Comparison of ENCODE assay signal across 7 mouse cellular contexts in the genomic region with DNA sequence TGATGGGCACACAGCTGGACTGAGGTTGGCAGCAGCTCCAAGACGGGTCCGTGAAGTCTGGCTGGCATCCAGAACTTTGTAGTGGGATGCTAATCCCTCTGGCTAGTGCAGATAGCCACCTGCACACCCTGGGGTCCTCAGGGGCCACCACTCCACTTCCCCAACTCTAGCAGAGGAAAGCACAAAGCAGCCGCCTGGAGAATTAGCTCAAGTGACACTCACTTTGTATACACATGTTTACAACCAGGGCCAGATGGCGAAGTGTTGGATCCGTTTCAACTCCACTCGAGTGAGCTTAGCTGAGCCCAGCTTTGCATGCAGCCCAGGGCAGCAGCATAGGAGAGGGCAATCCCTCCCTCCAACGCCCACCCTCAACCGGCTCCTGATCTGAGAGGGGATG.
DNase-seq lines count a peak whose midpoint lies in the region; ATAC-seq lines count a peak whose summit lies in the region.

No protein-coding gene starts in this region.

- DNase-seq in neural tube, embryonic 11.5 days (ENCODE audit: low spot score): peak; percentile 37
- DNase-seq in neural tube, embryonic 10.5 days (ENCODE audit: extremely low spot score, low spot score): no peak
- peak; percentile 57 to 67 for DNase-seq in lung, adult 18-20 months
- peak; percentile 63 for DNase-seq in right cerebral cortex, adult 18-20 months
- no peak for DNase-seq in c-Kit-positive CD71-positive TER-119-positive erythroid progenitor cells, embryonic 14.5 days (ENCODE audit: low spot score)

- no peaks in the 10 kb centered on the region for H3K27me3 ChIP-seq in neural tube, embryonic 11.5 days (ENCODE audit: control insufficient read depth, insufficient read depth, low read length)
- no peaks in the 10 kb centered on the region for H3K27me3 ChIP-seq in forebrain, embryonic 16.5 days (replicated peaks; ENCODE audit: control insufficient read depth, insufficient read depth, low read length)
- H3K27me3 ChIP-seq in intestine, embryonic 16.5 days (replicated peaks; ENCODE audit: control insufficient read depth, insufficient read depth, low read length): peaks cover 5% of the 10 kb centered on the region; the same call in 1 of the 2 replicates

- peaks cover 16% of the 10 kb centered on the region for H3K4me1 ChIP-seq in neural tube, embryonic 11.5 days (ENCODE audit: control insufficient read depth, insufficient read depth, low read length)
- H3K4me1 ChIP-seq in forebrain, embryonic 16.5 days (replicated peaks; ENCODE audit: control insufficient read depth, insufficient read depth, low read length): peaks cover 55% of the 10 kb centered on the region
- peaks cover 18% of the 10 kb centered on the region for H3K4me1 ChIP-seq in intestine, embryonic 16.5 days (ENCODE audit: control insufficient read depth, insufficient read depth, low read length)

- no peak overlapping the region for H3K4me3 ChIP-seq in neural tube, embryonic 11.5 days (ENCODE audit: low read depth, low read length)
- no peak overlapping the region for H3K4me3 ChIP-seq in forebrain, embryonic 16.5 days (replicated peaks; ENCODE audit: low read length)
- H3K4me3 ChIP-seq in intestine, embryonic 16.5 days (ENCODE audit: low read length): no peak overlapping the region

- H3K9ac ChIP-seq in neural tube, embryonic 11.5 days (ENCODE audit: low read length): no peak overlapping the region
- no peak overlapping the region; the same call in 1 of the 2 replicates for H3K9ac ChIP-seq in forebrain, embryonic 16.5 days (replicated peaks; ENCODE audit: low read depth, low read length)
- H3K9ac ChIP-seq in intestine, embryonic 16.5 days (ENCODE audit: low read depth, low read length): no peak overlapping the region

- no peaks in the 10 kb centered on the region for H3K9me3 ChIP-seq in neural tube, embryonic 11.5 days (ENCODE audit: control insufficient read depth, low read length)
- H3K9me3 ChIP-seq in forebrain, embryonic 16.5 days (ENCODE audit: control insufficient read depth, low read length): no peaks in the 10 kb centered on the region
- no peaks in the 10 kb centered on the region for H3K9me3 ChIP-seq in intestine, embryonic 16.5 days (ENCODE audit: control insufficient read depth, low read length)

- 10% methylated on average over 8 of the region's 8 CpGs for whole genome bisulfite sequencing in neural tube, embryonic 11.5 days
- WGBS in forebrain, embryonic 16.5 days: 1% methylated on average over 8 of the region's 8 CpGs
- WGBS in intestine, embryonic 16.5 days: 11% methylated on average over 8 of the region's 8 CpGs

- H3K36me3 ChIP-seq in neural tube, embryonic 11.5 days (ENCODE audit: control insufficient read depth, insufficient read depth, low read length): no peaks in the 10 kb centered on the region
- no peaks in the 10 kb centered on the region; the same call in 1 of the 2 replicates for H3K36me3 ChIP-seq in forebrain, embryonic 16.5 days (ENCODE audit: control insufficient read depth, insufficient read depth)
- no peaks in the 10 kb centered on the region for H3K36me3 ChIP-seq in intestine, embryonic 16.5 days (ENCODE audit: control insufficient read depth, insufficient read depth, low read length)

- H3K4me2 ChIP-seq in neural tube, embryonic 11.5 days (ENCODE audit: low read depth): peak overlapping the region; percentile 9; the same call in 1 of the 2 replicates
- H3K4me2 ChIP-seq in forebrain, embryonic 16.5 days (ENCODE audit: low read length): peak overlapping the region; percentile 35
- peak overlapping the region; percentile 26; the same call in 1 of the 2 replicates for H3K4me2 ChIP-seq in intestine, embryonic 16.5 days (ENCODE audit: low read depth, low read length)

- H3K27ac ChIP-seq in neural tube, embryonic 11.5 days (ENCODE audit: low read depth, low read length): no peak overlapping the region
- H3K27ac ChIP-seq in forebrain, embryonic 16.5 days (ENCODE audit: low read length): peak overlapping the region; percentile 89
- H3K27ac ChIP-seq in intestine, embryonic 16.5 days (ENCODE audit: low read length): peak overlapping the region; percentile 72; the same call in 1 of the 2 replicates

- peak; percentile 46; the same call in 1 of the 2 replicates for ATAC-seq in neural tube, embryonic 11.5 days (ENCODE audit: insufficient read depth, low FRiP score, low TSS enrichment)
- ATAC-seq in forebrain, embryonic 16.5 days: peak; percentile 89
- ATAC-seq in intestine, embryonic 16.5 days: peak; percentile 53; the same call in 1 of the 2 replicates

Comparison
In these comparisons a context has a peak if more than half of its experiments do, and no peak if none do; other contexts are left out.
1. DNase-seq: peak in neural tube, embryonic 11.5 days (single experiment), lung, adult 18-20 months (2 of 2) and right cerebral cortex, adult 18-20 months (single experiment); none in neural tube, embryonic 10.5 days (single experiment) and c-Kit-positive CD71-positive TER-119-positive erythroid progenitor cells, embryonic 14.5 days (single experiment).
2. Peak in every context shown above with its lines, with median percentiles within 50 percentile points of each other: ATAC-seq and H3K4me2 ChIP-seq.